Mouse (Mus musculus): ENCODE results near the gene Myo18a.

DNA sequence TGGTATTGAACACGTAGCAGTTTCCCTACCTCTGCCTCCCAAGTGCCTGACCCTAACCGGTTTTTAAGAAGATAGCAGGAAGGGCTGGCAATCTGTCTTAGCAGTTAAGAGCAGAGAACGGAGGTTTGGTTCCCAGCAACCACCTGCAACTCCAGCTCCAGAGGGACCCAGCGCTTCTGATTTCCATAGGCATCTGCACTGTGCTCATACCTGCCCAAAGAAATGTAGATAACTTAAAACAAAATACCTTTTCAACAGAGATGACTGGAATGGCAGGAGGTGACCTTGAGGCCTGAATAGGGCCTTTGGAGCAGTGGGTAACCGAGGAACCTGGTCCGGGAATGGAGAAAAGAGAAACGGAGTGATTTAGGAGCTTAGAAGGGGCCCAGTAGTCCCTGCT is 24.5 kb upstream of the Myo18a start:
- TF ChIP-seq CTCF (IDR thresholded peaks at IDR 0.05; ENCODE audit: low read depth) (no peak), EP300 (optimal IDR thresholded peaks at IDR 0.05) (no peak)
